Mouse (Mus musculus) neural tube, embryonic 12.5 days (tissue): ENCODE data around the gene Nrxn3. TPM values are rescaled to one million over a fixed set of nuclear protein-coding genes. Genes with fewer than 3 reads are reported as not detected.
A peak's percentile ranks its signal among the peaks of the same experiment; 100 is the strongest.

Experiments
- ATAC-seq: fragments of 200-750 bp; cut with Nextera tagmentation; 2 replicates; pipeline ENCODE4 v1.8.0; 2017; ENCODE audit warnings: low read depth, mild to moderate bottlenecking, moderate TSS enrichment, moderate library complexity; ENCODE audit not compliant: low FRiP score
- H3K27ac ChIP-seq: fragments of 300-500 bp; sonication (generic); 2 replicates; pipeline ENCODE4 v1.5.1; 2016
- H3K27me3 ChIP-seq: fragments of 300-500 bp; sonication (generic); replicated peaks from 2 replicates; pipeline ENCODE4 v1.6.1; 2016; ENCODE audit warnings: mild to moderate bottlenecking
- H3K36me3 ChIP-seq: fragments of 300-500 bp; sonication (generic); 2 replicates; pipeline ENCODE4 v1.6.1; 2016; ENCODE audit warnings: mild to moderate bottlenecking
- H3K4me1 ChIP-seq: fragments of 300-500 bp; sonication (generic); 2 replicates; pipeline ENCODE4 v1.6.1; 2016
- H3K4me2 ChIP-seq: fragments of 300-500 bp; sonication (generic); replicated peaks from 2 replicates; pipeline ENCODE4 v1.6.1; 2016; ENCODE audit warnings: mild to moderate bottlenecking
- H3K4me3 ChIP-seq: fragments of 300-500 bp; sonication (generic); 2 replicates; pipeline ENCODE4 v1.5.1; 2016
- H3K9ac ChIP-seq: fragments of 300-500 bp; sonication (generic); 2 replicates; pipeline ENCODE4 v1.6.1; 2016; ENCODE audit warnings: mild to moderate bottlenecking
- H3K9me3 ChIP-seq: fragments of 300-500 bp; sonication (generic); 2 replicates; pipeline ENCODE4 v1.6.1; 2016; ENCODE audit warnings: mild to moderate bottlenecking
- WGBS: fragments of 180-500 bp; shearing (Covaris S2); methylation state at CpG from one replicate; pipeline ENCODE4 v1.1.7; 2016; 5-methylcytosine and 5-hydroxymethylcytosine counted together
- polyA plus RNA-seq: library from polyadenylated mRNA; unstranded; fragments of >200 nt; fragmentation: Nextera tagmentation; extraction: Ambion mirVana; gene quantifications from 2 replicates; pipeline ENCODE4 v1.2.1, GENCODE M21; 2016

The Nrxn3 gene
- polyA plus RNA-seq, 1 experiment from 2014 or later = 57.5 TPM

- H3K4me2 ChIP-seq = no peak overlapping the region
- no peaks in the 10 kb centered on the region for H3K4me1 ChIP-seq
- no peaks in the 10 kb centered on the region for H3K36me3 ChIP-seq
- no peaks in the 10 kb centered on the region for H3K9me3 ChIP-seq
- no peak overlapping the region for H3K27ac ChIP-seq
- no peak for ATAC-seq
- H3K27me3 ChIP-seq = no peaks in the 10 kb centered on the region
- H3K9ac ChIP-seq = no peak overlapping the region
- no peak overlapping the region for H3K4me3 ChIP-seq
Measured at GRCm38 (mm10) chr12:89953237-89953636, 1230.6 kb downstream of the Nrxn3 start.

GRCm38 (mm10) chr12:89953649-89954048, 1231.0 kb downstream of the Nrxn3 start:
- WGBS = 71% methylated on average over 3 of the region's 3 CpGs

DNA sequence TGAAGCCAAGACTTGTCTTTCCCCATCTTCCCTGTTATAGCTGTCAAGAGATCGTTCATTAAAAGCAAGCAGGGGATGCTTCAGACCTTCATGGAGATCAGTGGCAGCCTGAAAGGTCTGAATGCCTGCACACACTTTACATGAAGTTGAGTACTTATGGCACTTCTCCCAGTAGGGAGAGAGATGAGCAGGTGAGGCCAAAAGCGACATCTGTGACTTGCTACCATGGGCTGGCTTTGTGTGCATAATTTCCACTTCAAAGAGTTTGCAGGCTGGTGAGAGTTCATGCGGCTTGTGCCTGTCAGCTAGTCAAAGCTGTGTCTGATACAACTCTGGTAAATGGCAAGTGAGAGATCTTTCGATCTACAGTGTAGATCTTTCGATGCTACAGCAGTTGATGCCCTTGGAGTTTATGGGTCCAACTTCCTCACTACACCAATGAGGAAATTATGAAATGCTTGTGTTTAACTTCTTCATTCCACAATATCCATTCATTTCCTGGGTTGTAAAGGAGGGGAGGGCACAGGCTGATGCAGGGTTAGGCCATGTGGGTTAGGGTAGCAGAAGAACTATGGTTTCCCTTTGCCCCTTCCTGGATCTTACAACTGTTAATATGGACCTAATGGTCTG, 1231.9 kb downstream of the Nrxn3 start:
- Histone ChIP-seq H3K9me3 (no peaks in the 10 kb centered on the region), H3K4me1 (no peaks in the 10 kb centered on the region), H3K27me3 (no peaks in the 10 kb centered on the region), H3K36me3 (no peaks in the 10 kb centered on the region), H3K4me2 (no peak overlapping the region), H3K27ac (no peak overlapping the region), H3K4me3 (no peak overlapping the region), H3K9ac (no peak overlapping the region)
- ATAC-seq = no peak
- 60% methylated on average over 5 of the region's 5 CpGs for WGBS

More at GRCm38 (mm10) chr12:89953649-89954048, 1231.0 kb downstream of the Nrxn3 start:
- no peaks in the 10 kb centered on the region for H3K4me1 ChIP-seq
- no peaks in the 10 kb centered on the region for H3K9me3 ChIP-seq
- H3K4me3 ChIP-seq = no peak overlapping the region
- no peak overlapping the region for H3K4me2 ChIP-seq
- H3K9ac ChIP-seq = no peak overlapping the region
- H3K27ac ChIP-seq = no peak overlapping the region
- ATAC-seq = no peak
- H3K27me3 ChIP-seq = no peaks in the 10 kb centered on the region
- no peaks in the 10 kb centered on the region for H3K36me3 ChIP-seq

DNA sequence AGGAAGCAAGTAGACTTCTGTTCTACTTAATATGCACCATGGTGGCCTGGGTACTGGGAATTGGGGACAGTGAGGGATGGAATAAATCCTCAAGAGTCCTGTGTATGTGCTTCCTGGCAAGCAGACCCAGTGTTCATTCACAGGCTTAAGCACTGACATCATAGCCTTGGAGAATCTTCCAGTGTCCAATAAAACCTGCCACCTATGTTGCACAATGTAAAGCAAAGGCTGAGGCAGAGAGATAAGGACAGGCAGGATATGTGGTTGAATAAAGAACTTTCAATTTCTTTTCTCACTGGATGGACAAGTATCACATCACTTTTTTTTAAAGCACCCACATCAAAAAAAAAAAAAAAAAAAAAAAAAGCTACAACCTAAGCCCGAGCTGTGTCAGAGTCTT, 1240.4 kb downstream of the Nrxn3 start:
- WGBS = 73% methylated on average over 1 of the region's 1 CpGs
- no peak for ATAC-seq
- H3K4me1 ChIP-seq = no peaks in the 10 kb centered on the region

GRCm38 (mm10) chr12:89976648-89977047, 1254.0 kb downstream of the Nrxn3 start:
- Histone ChIP-seq H3K27me3 (no peaks in the 10 kb centered on the region), H3K9ac (no peak overlapping the region), H3K4me3 (no peak overlapping the region), H3K36me3 (no peaks in the 10 kb centered on the region), H3K27ac (no peak overlapping the region), H3K4me2 (no peak overlapping the region), H3K9me3 (no peaks in the 10 kb centered on the region), H3K4me1 (no peaks in the 10 kb centered on the region)
- WGBS = 95% methylated on average over 4 of the region's 4 CpGs
- ATAC-seq = no peak

More for the DNA sequence above, 1240.4 kb downstream of the Nrxn3 start:
- Histone ChIP-seq H3K27ac (no peak overlapping the region), H3K4me3 (no peak overlapping the region), H3K9ac (no peak overlapping the region), H3K4me2 (no peak overlapping the region), H3K36me3 (no peaks in the 10 kb centered on the region), H3K9me3 (no peaks in the 10 kb centered on the region), H3K27me3 (no peaks in the 10 kb centered on the region)

GRCm38 (mm10) chr12:89977479-89977878, 1254.8 kb downstream of the Nrxn3 start:
- no peak for ATAC-seq
- WGBS = 86% methylated on average over 5 of the region's 5 CpGs
- H3K4me2 ChIP-seq = no peak overlapping the region
- no peaks in the 10 kb centered on the region for H3K36me3 ChIP-seq
- H3K9ac ChIP-seq = no peak overlapping the region
- H3K4me1 ChIP-seq = no peaks in the 10 kb centered on the region
- H3K27ac ChIP-seq = no peak overlapping the region
- H3K4me3 ChIP-seq = no peak overlapping the region
- H3K27me3 ChIP-seq = no peaks in the 10 kb centered on the region
- H3K9me3 ChIP-seq = no peaks in the 10 kb centered on the region

DNA sequence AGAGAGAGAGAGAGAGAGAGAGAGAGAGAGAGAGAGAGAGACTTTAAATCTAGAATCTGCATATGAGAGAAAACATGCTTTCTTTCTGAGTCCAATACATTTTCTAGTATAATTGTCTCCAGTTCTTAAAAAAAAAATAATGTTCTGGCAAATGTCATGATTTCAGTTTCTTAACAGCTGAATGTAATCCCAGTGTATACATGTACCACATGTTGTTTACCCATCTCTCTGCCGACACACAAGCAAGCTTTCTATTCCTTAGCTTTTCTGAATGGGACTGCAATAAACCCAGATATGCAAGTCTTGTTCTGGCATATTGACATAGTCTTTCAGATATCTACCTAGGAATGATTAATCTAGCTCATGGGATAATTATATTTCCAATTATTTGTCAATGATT, 1256.5 kb downstream of the Nrxn3 start:
- no peaks in the 10 kb centered on the region for H3K9me3 ChIP-seq
- H3K4me2 ChIP-seq = no peak overlapping the region
- no peak overlapping the region for H3K4me3 ChIP-seq
- H3K27ac ChIP-seq = no peak overlapping the region
- no peaks in the 10 kb centered on the region for H3K4me1 ChIP-seq
- 85% methylated on average over 1 of the region's 1 CpGs for WGBS
- H3K27me3 ChIP-seq = no peaks in the 10 kb centered on the region
- no peak overlapping the region for H3K9ac ChIP-seq
- no peaks in the 10 kb centered on the region for H3K36me3 ChIP-seq
- no peak for ATAC-seq

DNA sequence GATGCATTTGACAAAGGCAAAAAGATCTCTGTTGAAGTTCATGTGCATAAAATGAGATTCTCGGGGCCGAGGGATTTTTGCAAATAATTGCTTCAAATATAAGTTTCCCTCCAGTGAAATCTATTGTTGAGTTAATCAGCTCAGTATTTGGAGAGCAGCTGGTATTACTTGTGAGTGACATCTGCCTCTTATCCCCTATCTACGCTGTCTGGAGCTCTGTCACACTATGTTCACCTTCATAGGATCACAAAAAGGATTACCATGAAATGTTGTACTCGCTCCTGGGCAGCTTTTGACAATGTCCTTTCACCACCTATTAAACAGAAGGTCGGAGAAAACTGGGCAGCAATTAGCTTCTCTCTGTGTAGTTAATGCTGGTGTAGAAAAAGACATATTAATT, 1259.8 kb downstream of the Nrxn3 start:
- no peak for ATAC-seq
- Histone ChIP-seq H3K9ac (no peak overlapping the region), H3K27ac (no peak overlapping the region), H3K4me2 (no peak overlapping the region), H3K27me3 (no peaks in the 10 kb centered on the region), H3K4me1 (peaks cover 6% of the 10 kb centered on the region; the same call in 1 of the 2 replicates), H3K36me3 (no peaks in the 10 kb centered on the region), H3K4me3 (no peak overlapping the region), H3K9me3 (no peaks in the 10 kb centered on the region)
- 56% methylated on average over 5 of the region's 5 CpGs for WGBS

- Histone ChIP-seq H3K4me3 (no peak overlapping the region), H3K9ac (no peak overlapping the region), H3K4me1 (peaks cover 6% of the 10 kb centered on the region; the same call in 1 of the 2 replicates), H3K27me3 (no peaks in the 10 kb centered on the region), H3K27ac (no peak overlapping the region), H3K36me3 (no peaks in the 10 kb centered on the region), H3K9me3 (no peaks in the 10 kb centered on the region), H3K4me2 (no peak overlapping the region)
- no peak for ATAC-seq
Measured at GRCm38 (mm10) chr12:89983399-89983798, 1260.7 kb downstream of the Nrxn3 start.

DNA sequence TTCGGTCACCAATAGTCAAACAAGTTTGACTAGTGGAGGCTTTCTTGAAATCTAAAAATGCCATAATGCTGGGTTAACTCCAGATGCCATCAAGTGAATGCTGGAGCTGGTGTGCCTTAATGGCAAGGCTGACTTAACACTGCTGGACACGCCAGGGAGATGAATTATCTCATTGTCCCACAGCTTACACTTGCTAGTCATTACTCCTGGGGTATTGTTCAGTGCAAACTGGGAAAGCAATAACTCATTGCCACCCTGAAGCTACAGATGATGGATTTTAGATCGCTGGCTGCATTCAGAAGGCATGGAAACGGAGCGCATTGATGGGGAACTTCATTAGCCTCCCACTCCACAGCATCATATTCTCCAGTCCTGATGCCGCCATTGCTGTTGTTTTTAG, 1263.5 kb downstream of the Nrxn3 start:
- 42% methylated on average over 6 of the region's 6 CpGs for WGBS

GRCm38 (mm10) chr12:89993273-89993672, 1270.6 kb downstream of the Nrxn3 start:
- no peak overlapping the region for H3K4me2 ChIP-seq
- H3K4me3 ChIP-seq = no peak overlapping the region
- WGBS = 84% methylated on average over 5 of the region's 5 CpGs
- H3K9ac ChIP-seq = no peak overlapping the region
- no peaks in the 10 kb centered on the region for H3K27me3 ChIP-seq
- H3K27ac ChIP-seq = no peak overlapping the region
- no peaks in the 10 kb centered on the region for H3K4me1 ChIP-seq
- no peak for ATAC-seq
- no peaks in the 10 kb centered on the region for H3K9me3 ChIP-seq
- no peaks in the 10 kb centered on the region for H3K36me3 ChIP-seq

More for the DNA sequence above, 1263.5 kb downstream of the Nrxn3 start:
- Histone ChIP-seq H3K27me3 (no peaks in the 10 kb centered on the region), H3K27ac (no peak overlapping the region), H3K4me1 (peaks cover 6% of the 10 kb centered on the region; the same call in 1 of the 2 replicates), H3K9ac (no peak overlapping the region), H3K4me2 (no peak overlapping the region), H3K36me3 (no peaks in the 10 kb centered on the region), H3K9me3 (no peaks in the 10 kb centered on the region), H3K4me3 (no peak overlapping the region)
- peak; percentile 50; the same call in 1 of the 2 replicates for ATAC-seq

- WGBS = 79% methylated on average over 4 of the region's 4 CpGs
- H3K4me2 ChIP-seq = no peak overlapping the region
- no peak for ATAC-seq
- H3K9ac ChIP-seq = no peak overlapping the region
- no peaks in the 10 kb centered on the region for H3K27me3 ChIP-seq
- H3K4me1 ChIP-seq = no peaks in the 10 kb centered on the region
- H3K4me3 ChIP-seq = no peak overlapping the region
- H3K27ac ChIP-seq = no peak overlapping the region
- H3K9me3 ChIP-seq = no peaks in the 10 kb centered on the region
- no peaks in the 10 kb centered on the region for H3K36me3 ChIP-seq
Measured at GRCm38 (mm10) chr12:89995392-89995791, 1272.7 kb downstream of the Nrxn3 start.

- no peak for ATAC-seq
- H3K9ac ChIP-seq = no peak overlapping the region
- H3K4me1 ChIP-seq = no peaks in the 10 kb centered on the region; the same call in 1 of the 2 replicates
- H3K4me2 ChIP-seq = no peak overlapping the region
- H3K36me3 ChIP-seq = no peaks in the 10 kb centered on the region
- no peak overlapping the region for H3K27ac ChIP-seq
- 82% methylated on average over 2 of the region's 2 CpGs for WGBS
- no peaks in the 10 kb centered on the region for H3K27me3 ChIP-seq
- H3K9me3 ChIP-seq = no peaks in the 10 kb centered on the region
- H3K4me3 ChIP-seq = no peak overlapping the region
Measured at GRCm38 (mm10) chr12:90010280-90010679, 1287.6 kb downstream of the Nrxn3 start.
